Mouse (Mus musculus) heart, embryonic 15.5 days (tissue): Measurements from ENCODE around the gene Edrf1. TPM values are rescaled to one million over a fixed set of nuclear protein-coding genes. Genes with fewer than 3 reads are reported as not detected.
A peak's percentile ranks its signal among the peaks of the same experiment; 100 is the strongest.

Experiments
- ATAC-seq: fragments of 200-750 bp; cut with Nextera tagmentation; replicated peaks from 2 replicates; pipeline ENCODE4 v1.8.0; 2017; ENCODE audit warnings: low read depth, moderate TSS enrichment; ENCODE audit not compliant: insufficient number of reproducible peaks, insufficient read depth, low FRiP score
- H3K27ac ChIP-seq: fragments of 300-500 bp; sonication (generic); 2 replicates; pipeline ENCODE4 v1.5.1; 2015; ENCODE audit warnings: mild to moderate bottlenecking, inconsistent platforms
- H3K27me3 ChIP-seq: fragments of 300-500 bp; sonication (generic); 2 replicates; pipeline ENCODE4 v1.6.1; 2015; ENCODE audit warnings: inconsistent platforms
- H3K36me3 ChIP-seq: fragments of 300-500 bp; sonication (generic); 2 replicates; pipeline ENCODE4 v1.6.1; 2015; ENCODE audit warnings: mild to moderate bottlenecking, inconsistent platforms
- H3K4me1 ChIP-seq: fragments of 300-500 bp; sonication (generic); replicated peaks from 2 replicates; pipeline ENCODE4 v1.6.1; 2015; ENCODE audit warnings: inconsistent platforms
- H3K4me2 ChIP-seq: fragments of 300-500 bp; sonication (generic); 2 replicates; pipeline ENCODE4 v1.6.1; 2015; ENCODE audit warnings: inconsistent platforms, mild to moderate bottlenecking, moderate library complexity
- H3K4me3 ChIP-seq: fragments of 300-500 bp; sonication (generic); 2 replicates; pipeline ENCODE4 v1.5.1; 2015; ENCODE audit warnings: mild to moderate bottlenecking, inconsistent platforms
- H3K9ac ChIP-seq: fragments of 300-500 bp; sonication (generic); 2 replicates; pipeline ENCODE4 v1.6.1; 2015; ENCODE audit warnings: mild to moderate bottlenecking, inconsistent platforms
- H3K9me3 ChIP-seq: fragments of 300-500 bp; sonication (generic); replicated peaks from 2 replicates; pipeline ENCODE4 v1.6.1; 2016; ENCODE audit warnings: inconsistent platforms
- WGBS: fragments of 180-500 bp; shearing (Covaris S2); methylation state at CpG from one replicate; pipeline ENCODE4 v1.1.7; 2015; ENCODE audit warnings: mixed read lengths; 5-methylcytosine and 5-hydroxymethylcytosine counted together
- polyA plus RNA-seq: library from polyadenylated mRNA; unstranded; fragments of >200 nt; fragmentation: Nextera tagmentation; extraction: Ambion mirVana; gene quantifications from 2 replicates; pipeline ENCODE4 v1.2.1, GENCODE M21; 2015

Edrf1 gene
- polyA plus RNA-seq, 1 experiment from 2014 or later: 10.9 TPM

DNA sequence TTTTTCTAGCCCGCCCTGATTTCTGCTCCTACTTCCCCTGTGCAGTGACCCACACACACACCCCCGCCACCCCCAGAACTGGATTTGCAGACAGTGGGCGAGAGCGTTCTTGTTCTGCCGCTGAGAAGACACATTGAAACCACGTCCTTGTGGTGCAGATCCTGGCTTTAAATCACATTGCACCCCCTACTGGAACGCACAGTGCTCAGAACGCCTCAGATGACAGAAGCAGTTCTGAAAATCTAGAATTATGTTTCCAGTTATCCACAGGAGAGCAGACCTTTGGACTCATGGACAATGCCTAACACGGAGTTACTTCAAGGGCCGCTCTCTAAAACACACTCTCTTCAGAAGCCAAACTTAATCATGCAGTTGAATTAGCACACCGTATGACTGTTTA, 16.6 kb upstream of the Edrf1 start:
- no peaks in the 10 kb centered on the region for H3K9me3 ChIP-seq
- peak overlapping the region; percentile 4; the same call in 1 of the 2 replicates for H3K4me2 ChIP-seq
- no peaks in the 10 kb centered on the region for H3K4me1 ChIP-seq
- no peaks in the 10 kb centered on the region for H3K36me3 ChIP-seq
- H3K9ac ChIP-seq: no peak overlapping the region
- no peaks in the 10 kb centered on the region for H3K27me3 ChIP-seq
- no peak overlapping the region for H3K4me3 ChIP-seq
- WGBS: 43% methylated on average over 11 of the region's 11 CpGs
- no peak for ATAC-seq
- no peak overlapping the region for H3K27ac ChIP-seq

DNA sequence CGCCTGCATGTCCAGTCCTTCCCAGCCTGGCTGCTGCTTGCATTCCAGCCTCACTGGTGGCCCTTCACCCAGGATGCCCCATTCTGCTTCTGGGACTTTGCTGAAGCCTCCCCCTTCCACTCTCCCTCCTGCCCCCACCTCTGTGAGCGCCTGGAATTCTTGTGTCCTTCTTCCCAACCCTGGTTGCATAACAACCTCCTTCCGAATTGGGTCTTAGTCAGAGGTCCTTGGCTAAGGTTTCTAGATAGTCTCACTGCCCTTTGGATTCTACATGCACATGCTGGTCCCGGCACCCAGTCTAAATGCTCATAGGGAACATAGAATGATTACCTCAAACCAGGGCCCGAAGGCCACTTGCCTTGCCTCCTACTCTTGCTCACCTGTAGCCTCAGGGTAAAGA, 14.1 kb upstream of the Edrf1 start:
- H3K27ac ChIP-seq: no peak overlapping the region
- no peak overlapping the region for H3K9ac ChIP-seq
- no peaks in the 10 kb centered on the region for H3K9me3 ChIP-seq
- ATAC-seq: no peak
- no peak overlapping the region for H3K4me2 ChIP-seq
- H3K4me3 ChIP-seq: no peak overlapping the region
- 70% methylated on average over 5 of the region's 5 CpGs for WGBS
- H3K36me3 ChIP-seq: no peaks in the 10 kb centered on the region
- no peaks in the 10 kb centered on the region for H3K4me1 ChIP-seq
- no peaks in the 10 kb centered on the region for H3K27me3 ChIP-seq

DNA sequence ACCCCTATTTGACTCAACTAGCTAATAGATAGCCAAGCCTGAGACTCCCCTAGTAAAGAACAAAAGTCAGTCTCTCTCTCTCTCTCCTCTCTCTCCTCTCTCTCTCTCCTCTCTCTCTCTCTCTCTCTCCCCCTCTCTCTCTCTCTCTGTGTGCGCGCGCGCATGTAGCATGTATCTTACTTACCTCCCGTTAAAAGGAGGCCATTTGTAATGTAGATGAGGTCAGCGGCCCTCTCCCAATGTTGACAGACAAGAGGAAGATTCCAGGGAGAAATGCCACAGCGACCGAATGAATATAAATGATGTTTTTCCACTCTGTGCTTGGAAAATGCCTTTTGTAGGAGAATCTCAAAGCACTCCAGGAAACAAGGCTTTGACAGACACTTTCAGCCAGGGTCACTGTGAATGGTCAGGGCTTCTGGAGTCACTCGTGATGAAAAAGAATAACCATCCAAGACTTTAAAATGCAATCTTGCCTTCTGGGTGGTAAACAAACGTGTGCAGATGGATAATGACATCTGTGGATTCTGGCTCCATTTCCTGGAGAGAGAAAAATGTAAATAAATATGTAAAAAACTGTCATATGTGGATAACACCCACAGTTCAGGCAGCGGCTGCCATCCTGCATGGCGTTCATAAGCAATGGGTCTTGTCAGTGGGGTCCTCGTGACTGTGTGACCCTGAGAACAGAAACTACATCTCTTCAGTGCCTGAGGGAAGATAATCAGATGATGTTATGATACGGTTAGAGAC, 10.0 kb upstream of the Edrf1 start:
- H3K27me3 ChIP-seq: no peaks in the 10 kb centered on the region
- no peak overlapping the region for H3K4me2 ChIP-seq
- H3K27ac ChIP-seq: no peak overlapping the region
- H3K4me3 ChIP-seq: no peak overlapping the region
- 56% methylated on average over 14 of the region's 14 CpGs for WGBS
- no peaks in the 10 kb centered on the region for H3K9me3 ChIP-seq
- no peak for ATAC-seq
- no peaks in the 10 kb centered on the region for H3K4me1 ChIP-seq
- H3K36me3 ChIP-seq: no peaks in the 10 kb centered on the region
- no peak overlapping the region for H3K9ac ChIP-seq

DNA sequence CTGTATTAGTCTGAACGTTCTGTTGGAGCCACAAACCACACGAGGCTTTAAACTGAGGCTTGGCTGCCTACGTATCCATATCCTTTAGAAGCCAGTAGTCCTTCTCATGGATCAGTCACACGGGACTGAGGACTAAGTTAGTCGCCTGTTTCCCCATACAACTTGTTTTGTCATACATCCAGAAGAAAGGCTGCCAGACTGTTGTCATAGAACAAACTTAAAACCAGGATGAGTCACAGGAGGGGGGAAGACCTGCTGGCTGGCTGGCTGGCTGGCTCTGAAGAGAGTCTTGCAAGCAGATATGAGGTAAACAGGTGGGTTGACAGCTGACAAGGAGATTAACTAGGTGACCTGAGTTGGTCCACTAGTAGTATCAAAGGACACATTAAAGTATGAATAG, 6.5 kb upstream of the Edrf1 start:
- Histone ChIP-seq H3K27me3 (no peaks in the 10 kb centered on the region), H3K9me3 (no peaks in the 10 kb centered on the region), H3K4me2 (no peak overlapping the region), H3K9ac (no peak overlapping the region), H3K4me3 (no peak overlapping the region), H3K36me3 (no peaks in the 10 kb centered on the region), H3K4me1 (no peaks in the 10 kb centered on the region), H3K27ac (no peak overlapping the region)
- 68% methylated on average over 5 of the region's 5 CpGs for WGBS
- ATAC-seq: no peak

DNA sequence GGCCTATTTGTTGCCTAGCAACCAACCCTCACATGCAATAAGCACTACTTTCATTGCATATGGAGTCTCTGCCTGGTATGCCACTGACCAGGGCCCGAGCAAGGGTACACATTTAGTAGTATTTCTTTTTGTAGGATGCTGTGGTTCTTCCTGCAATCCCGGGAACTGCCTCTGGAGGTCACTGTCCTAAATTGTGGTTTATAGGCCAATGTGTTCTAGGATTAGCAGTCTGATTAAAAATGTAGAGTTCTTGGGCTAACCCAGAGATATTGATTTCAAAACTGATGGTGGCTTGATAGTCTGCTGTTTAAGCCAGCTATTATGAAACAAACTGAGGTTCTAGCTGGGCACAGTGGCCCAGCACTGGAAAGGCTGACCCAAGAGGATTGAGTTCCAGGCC, 4.9 kb upstream of the Edrf1 start:
- ATAC-seq: no peak
- H3K9ac ChIP-seq: no peak overlapping the region
- no peaks in the 10 kb centered on the region for H3K4me1 ChIP-seq
- no peaks in the 10 kb centered on the region for H3K27me3 ChIP-seq
- no peaks in the 10 kb centered on the region for H3K9me3 ChIP-seq
- H3K27ac ChIP-seq: no peak overlapping the region
- H3K4me2 ChIP-seq: no peak overlapping the region
- no peaks in the 10 kb centered on the region for H3K36me3 ChIP-seq
- WGBS: 18% methylated on average over 2 of the region's 2 CpGs
- H3K4me3 ChIP-seq: no peak overlapping the region

DNA sequence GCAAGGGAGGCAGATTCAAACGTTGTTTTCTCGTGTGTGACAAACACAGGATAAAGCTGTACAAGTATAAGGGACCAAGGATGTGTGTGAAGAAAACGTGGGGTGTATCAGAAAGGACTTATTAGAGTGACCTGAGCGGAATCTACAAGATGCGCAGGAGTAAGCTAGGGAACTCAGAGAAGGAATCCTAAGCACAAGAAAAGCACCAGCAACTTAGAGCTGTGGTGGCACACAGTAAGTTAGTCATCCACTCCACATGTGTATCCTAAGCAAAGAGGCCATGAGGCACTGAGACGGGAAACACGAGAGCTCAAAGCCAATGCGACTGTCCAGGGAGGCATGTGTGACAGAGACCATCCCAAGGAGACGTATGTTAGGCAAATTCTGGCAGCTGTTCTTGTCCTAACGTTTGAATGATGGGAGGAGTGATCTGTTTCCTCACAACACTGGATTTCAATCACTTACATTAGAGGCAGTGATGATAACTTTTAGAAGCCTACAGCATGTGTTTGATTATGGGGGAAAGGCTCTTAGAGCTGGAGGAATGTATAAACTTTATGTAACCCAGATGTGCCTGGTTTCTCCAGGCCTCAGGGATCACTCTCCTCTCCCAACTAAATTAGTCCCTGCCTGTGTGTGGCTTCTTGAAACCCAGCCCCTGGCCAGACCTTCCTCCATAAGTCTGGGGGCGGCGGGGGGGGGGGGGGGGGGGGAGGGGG, 2.3 kb upstream of the Edrf1 start:
- H3K9me3 ChIP-seq: no peaks in the 10 kb centered on the region
- H3K27me3 ChIP-seq: no peaks in the 10 kb centered on the region
- H3K4me3 ChIP-seq: no peak overlapping the region
- no peak overlapping the region for H3K9ac ChIP-seq
- no peak for ATAC-seq
- peaks cover 11% of the 10 kb centered on the region for H3K4me1 ChIP-seq
- no peak overlapping the region for H3K4me2 ChIP-seq
- H3K27ac ChIP-seq: no peak overlapping the region
- WGBS: 50% methylated on average over 10 of the region's 12 CpGs
- H3K36me3 ChIP-seq: peaks cover 8% of the 10 kb centered on the region

DNA sequence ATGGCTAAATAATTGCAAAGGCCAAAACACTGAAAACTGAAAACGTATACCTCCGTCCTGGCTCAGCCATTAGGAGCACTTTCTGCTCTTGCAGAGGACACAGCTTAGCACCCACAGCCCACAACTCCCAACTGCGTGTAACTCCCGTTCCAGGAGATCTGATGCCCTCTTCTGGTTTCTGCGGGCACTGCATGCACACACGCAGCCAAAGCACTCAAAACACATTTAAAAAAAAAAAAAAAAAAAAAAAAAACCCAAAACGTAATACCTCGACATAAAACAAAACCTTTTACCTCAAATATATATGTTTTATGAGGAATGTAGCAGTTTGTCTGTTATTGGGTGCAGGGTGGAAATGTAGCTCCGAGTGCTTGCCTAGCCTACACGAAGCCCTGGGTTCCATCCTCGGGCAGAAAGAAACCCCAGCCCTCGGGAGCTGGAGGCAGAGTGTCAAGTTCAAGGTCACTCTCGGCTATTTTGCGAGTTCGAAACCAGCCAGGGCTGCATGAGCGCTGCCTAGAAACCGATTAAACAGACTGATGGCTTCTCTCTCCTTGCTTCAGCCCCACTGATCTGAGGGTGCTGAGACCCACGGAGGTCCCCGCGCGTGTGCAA, 498 bp upstream of the Edrf1 start:
- H3K4me3 ChIP-seq: peak overlapping the region; percentile 82
- H3K4me2 ChIP-seq: peak overlapping the region; percentile 86
- H3K27ac ChIP-seq: peak overlapping the region; percentile 90
- peak overlapping the region; percentile 77 for H3K9ac ChIP-seq
- peaks cover 20% of the 10 kb centered on the region for H3K36me3 ChIP-seq
- ATAC-seq: peak; percentile 8
- H3K4me1 ChIP-seq: peaks cover 11% of the 10 kb centered on the region
- no peaks in the 10 kb centered on the region for H3K9me3 ChIP-seq
- WGBS: 2% methylated on average over 21 of the region's 21 CpGs
- H3K27me3 ChIP-seq: no peaks in the 10 kb centered on the region

DNA sequence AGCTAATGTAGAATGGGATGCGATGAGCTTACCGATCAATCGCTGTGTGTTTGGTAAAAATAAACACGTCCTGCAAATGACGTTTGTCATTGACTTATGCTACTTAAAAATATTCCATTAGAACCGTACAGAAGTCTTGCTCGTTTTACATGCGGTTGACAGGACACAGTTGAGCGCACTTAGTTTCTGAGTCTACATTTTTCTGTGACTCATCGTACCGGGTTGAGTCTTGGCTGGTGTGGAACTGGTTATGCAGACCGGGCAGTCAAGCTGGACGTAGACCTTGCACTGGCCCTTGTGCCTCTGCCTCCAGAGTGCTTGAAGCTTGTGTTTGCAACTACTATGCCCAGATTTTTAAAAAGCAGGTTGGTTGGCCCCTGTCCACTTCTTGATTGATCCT, 963 bp downstream of the Edrf1 start:
- no peak for ATAC-seq
- 8% methylated on average over 13 of the region's 13 CpGs for WGBS
- Histone ChIP-seq H3K27me3 (no peaks in the 10 kb centered on the region), H3K4me3 (peak overlapping the region; percentile 82), H3K4me1 (peaks cover 11% of the 10 kb centered on the region), H3K9ac (peak overlapping the region; percentile 88), H3K4me2 (peak overlapping the region; percentile 90), H3K36me3 (peaks cover 34% of the 10 kb centered on the region), H3K27ac (peak overlapping the region; percentile 89; the same call in 1 of the 2 replicates), H3K9me3 (no peaks in the 10 kb centered on the region)

DNA sequence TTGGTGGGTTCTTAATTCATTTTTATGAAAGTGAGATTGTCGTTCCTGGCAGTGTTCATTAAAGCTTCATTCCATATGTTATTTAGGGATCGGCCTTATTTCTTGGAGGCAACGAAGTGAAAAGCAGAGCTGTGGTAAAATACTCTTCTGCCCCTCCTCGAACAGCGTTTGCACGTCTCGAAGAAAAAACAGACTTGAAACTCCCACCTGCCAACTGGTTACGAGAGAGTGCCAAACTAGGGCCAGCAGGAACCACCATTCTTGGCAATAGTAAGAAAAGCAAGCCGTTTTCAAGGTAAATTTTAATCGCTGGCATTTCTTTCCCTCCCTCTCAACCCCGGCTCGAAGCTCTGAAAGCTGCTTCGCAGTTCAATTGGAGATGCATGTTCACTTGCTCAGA, 1.5 kb downstream of the Edrf1 start:
- no peak for ATAC-seq
- Histone ChIP-seq H3K9ac (no peak overlapping the region), H3K36me3 (peaks cover 40% of the 10 kb centered on the region), H3K27ac (no peak overlapping the region), H3K27me3 (no peaks in the 10 kb centered on the region), H3K4me3 (peak overlapping the region; percentile 82), H3K4me1 (peaks cover 11% of the 10 kb centered on the region), H3K4me2 (peak overlapping the region; percentile 90), H3K9me3 (no peaks in the 10 kb centered on the region)
- 90% methylated on average over 13 of the region's 13 CpGs for WGBS

DNA sequence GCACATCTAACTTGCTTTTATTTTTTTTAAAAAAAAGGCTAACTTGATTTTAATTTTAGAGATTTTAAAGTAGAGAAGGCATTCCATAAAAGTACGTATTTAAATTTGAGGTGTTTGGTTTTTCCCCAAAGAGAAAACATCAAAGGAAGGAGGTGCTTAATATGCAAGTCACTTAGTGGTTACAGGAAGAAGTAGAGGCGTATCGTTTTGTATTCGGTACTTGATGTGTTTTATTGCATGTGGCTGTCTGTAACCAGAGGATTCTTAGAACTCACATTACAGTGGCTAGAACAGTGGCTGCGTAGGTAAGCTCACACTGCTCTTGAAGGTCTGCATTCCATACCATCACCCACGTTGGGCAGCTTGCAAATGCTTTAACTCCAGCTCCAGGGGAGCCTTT, 8.4 kb downstream of the Edrf1 start:
- Histone ChIP-seq H3K9me3 (no peaks in the 10 kb centered on the region), H3K9ac (no peak overlapping the region), H3K4me3 (no peak overlapping the region), H3K27ac (no peak overlapping the region), H3K4me2 (no peak overlapping the region), H3K27me3 (no peaks in the 10 kb centered on the region), H3K36me3 (peaks cover 89% of the 10 kb centered on the region), H3K4me1 (no peaks in the 10 kb centered on the region)
- ATAC-seq: no peak
- WGBS: 90% methylated on average over 6 of the region's 6 CpGs

DNA sequence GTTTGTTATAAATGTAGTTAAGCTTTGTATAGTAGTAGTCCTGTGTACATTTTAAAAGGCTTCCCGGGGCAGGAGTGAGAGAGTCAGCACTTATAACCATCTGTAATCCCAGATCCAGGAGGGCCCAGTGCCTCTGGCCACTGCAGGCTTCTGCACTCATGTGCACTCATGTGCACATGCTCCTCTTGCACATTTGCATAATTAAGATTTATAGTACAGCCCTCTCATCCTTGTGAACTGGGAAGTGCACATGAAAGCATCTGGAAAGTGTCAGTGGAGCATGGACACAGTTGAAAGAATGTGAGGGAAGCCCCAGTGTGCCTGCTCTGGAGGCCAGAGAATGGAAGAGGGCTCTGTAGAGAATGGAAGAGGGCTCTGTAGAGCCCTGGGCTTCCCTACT, 25.1 kb downstream of the Edrf1 start:
- no peak overlapping the region for H3K4me3 ChIP-seq
- no peak overlapping the region for H3K27ac ChIP-seq
- H3K9ac ChIP-seq: no peak overlapping the region
- no peak overlapping the region for H3K4me2 ChIP-seq
- no peak for ATAC-seq
- H3K36me3 ChIP-seq: peaks cover 97% of the 10 kb centered on the region
- WGBS: 89% methylated on average over 1 of the region's 1 CpGs
- no peaks in the 10 kb centered on the region for H3K27me3 ChIP-seq
- no peaks in the 10 kb centered on the region for H3K4me1 ChIP-seq
- no peaks in the 10 kb centered on the region for H3K9me3 ChIP-seq
